Mouse (Mus musculus) C2C12 (cell line): ENCODE results near the gene Ehbp1l1. TPM values are rescaled to one million over a fixed set of nuclear protein-coding genes. Genes with fewer than 3 reads are reported as not detected.

Experiments used
- H3K27me3 ChIP-seq: one replicate; pipeline ENCODE4 v1.6.1; 2011; ENCODE audit not compliant: control insufficient read depth, insufficient read depth, insufficient read length
- H3K36me3 ChIP-seq: one replicate; pipeline ENCODE4 v1.6.1; 2011; ENCODE audit not compliant: control insufficient read depth, insufficient read depth
- H3K4me3 ChIP-seq: one replicate; pipeline ENCODE4 v1.5.1; 2011; ENCODE audit warnings: mild to moderate bottlenecking, control low read depth; ENCODE audit not compliant: poor library complexity, insufficient read depth, severe bottlenecking
- H3K79me2 ChIP-seq: one replicate; pipeline ENCODE4 v1.6.1; 2011; ENCODE audit not compliant: control insufficient read depth, insufficient read depth
- H3K79me3 ChIP-seq: one replicate; pipeline ENCODE4 v1.6.1; 2011; ENCODE audit warnings: low read depth, control low read depth
- H3ac ChIP-seq: one replicate; pipeline ENCODE3; 2011; ENCODE audit warnings: low read depth; ENCODE audit not compliant: control insufficient read depth, insufficient read length
- CEBPB ChIP-seq: IDR thresholded peaks from one replicate; pipeline ENCODE4 v1.6.1; 2011; ENCODE audit warnings: low read depth, mild to moderate bottlenecking, control low read depth, moderate library complexity
- CTCF ChIP-seq: IDR thresholded peaks from one replicate; pipeline ENCODE4 v1.5.1; 2011; ENCODE audit not compliant: control insufficient read depth, insufficient read depth, insufficient read length
- FOSL1 ChIP-seq: IDR thresholded peaks from one replicate; pipeline ENCODE4 v1.8.0; 2011; ENCODE audit warnings: mild to moderate bottlenecking, low read length; ENCODE audit not compliant: poor library complexity, insufficient read depth, severe bottlenecking
- MAX ChIP-seq: IDR thresholded peaks from one replicate; pipeline ENCODE4 v1.6.1; 2011; ENCODE audit warnings: mild to moderate bottlenecking, control low read depth
- MYOD1 ChIP-seq: IDR thresholded peaks from one replicate; pipeline ENCODE4 v1.6.1; 2011; ENCODE audit warnings: low read depth; ENCODE audit not compliant: control insufficient read depth, insufficient read length
- MYOG ChIP-seq: IDR thresholded peaks from one replicate; pipeline ENCODE4 v1.6.1; 2011; ENCODE audit not compliant: control insufficient read depth, insufficient read length; ENCODE audit errors: extremely low read depth
- USF1 ChIP-seq: IDR thresholded peaks from one replicate; pipeline ENCODE4 v1.6.1; 2011; ENCODE audit warnings: low read depth, mild to moderate bottlenecking, control low read depth, moderate library complexity
- polyA plus RNA-seq: library from polyadenylated mRNA; unstranded; fragments of >200 nt; fragmentation: generic; extraction: Trizol; gene quantifications from one replicate; pipeline ENCODE4 v1.2.1, GENCODE M21; 2012; ENCODE audit warnings: missing spikeins

Ehbp1l1 gene
- polyA plus RNA-seq, 1 experiment, result 62.1 TPM

DNA sequence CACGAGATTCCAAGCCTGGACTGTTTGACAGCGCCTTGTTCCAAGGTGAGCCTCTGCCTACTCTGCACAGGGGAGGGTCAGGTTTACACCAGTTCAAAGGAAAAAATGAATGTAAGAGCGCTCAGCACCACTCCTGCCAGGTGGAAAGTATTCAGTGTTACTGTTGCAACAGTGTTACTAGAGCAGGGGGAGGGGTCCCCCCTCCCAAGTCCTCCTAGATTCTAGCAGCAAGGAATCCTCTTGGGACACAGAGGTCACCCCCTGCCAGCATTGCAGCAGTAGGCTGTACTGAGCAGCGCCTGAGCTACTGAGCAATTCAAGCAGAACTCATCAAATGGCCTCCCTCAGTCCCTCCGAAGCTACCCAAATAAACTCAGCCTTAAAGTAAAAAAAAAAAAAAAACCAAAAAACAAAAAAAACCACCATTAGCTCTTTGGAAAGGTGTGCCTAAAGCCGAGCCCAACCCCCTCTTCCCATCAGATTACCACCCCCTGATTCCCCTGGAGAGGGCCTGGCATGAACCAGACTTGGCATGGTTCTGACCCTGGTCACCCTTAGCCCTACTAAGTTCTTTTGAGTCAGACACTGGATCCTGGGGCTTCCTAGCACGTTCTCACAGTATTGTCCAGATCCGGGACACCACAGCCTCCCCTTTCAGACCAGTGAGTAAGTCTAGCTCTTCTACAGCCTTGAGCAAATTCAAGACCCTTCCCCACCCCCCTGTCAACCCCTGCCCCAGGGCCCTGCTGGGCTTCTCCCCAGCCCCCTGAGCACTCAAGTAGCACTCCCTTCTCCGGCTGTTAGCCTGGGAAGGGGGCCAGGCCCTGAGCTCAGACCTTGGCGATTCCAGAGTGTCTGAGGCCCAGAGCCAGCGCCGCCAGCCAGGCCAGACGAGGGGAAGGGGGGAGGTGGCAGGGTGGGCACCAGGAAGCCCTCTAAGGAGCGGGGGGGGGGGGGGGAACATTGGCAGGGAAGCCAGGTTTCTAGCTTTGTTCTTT is 14.5 kb upstream of the Ehbp1l1 start, which contains the start of gene Ltbp3:
Ltbp3 (plus strand) TSS at position 585 of the 998 bp plus-strand sequence.
- H3K4me3 ChIP-seq, result peak within 1 kb of the TSS; percentile 60
- H3K27me3 ChIP-seq, result peaks cover 13% of the 10 kb centered on the region
- TF ChIP-seq MYOG (no peak), FOSL1 (no peak), MYOD1 (no peak), USF1 (no peak), CEBPB (no peak), CTCF (no peak), MAX (no peak)
- peaks cover 40% of the 10 kb centered on the region for H3K79me2 ChIP-seq
- peaks cover 25% of the 10 kb centered on the region for H3K79me3 ChIP-seq
- peaks cover 9% of the 10 kb centered on the region for H3K36me3 ChIP-seq
- H3ac ChIP-seq, result peak within 1 kb of the TSS; percentile 94

DNA sequence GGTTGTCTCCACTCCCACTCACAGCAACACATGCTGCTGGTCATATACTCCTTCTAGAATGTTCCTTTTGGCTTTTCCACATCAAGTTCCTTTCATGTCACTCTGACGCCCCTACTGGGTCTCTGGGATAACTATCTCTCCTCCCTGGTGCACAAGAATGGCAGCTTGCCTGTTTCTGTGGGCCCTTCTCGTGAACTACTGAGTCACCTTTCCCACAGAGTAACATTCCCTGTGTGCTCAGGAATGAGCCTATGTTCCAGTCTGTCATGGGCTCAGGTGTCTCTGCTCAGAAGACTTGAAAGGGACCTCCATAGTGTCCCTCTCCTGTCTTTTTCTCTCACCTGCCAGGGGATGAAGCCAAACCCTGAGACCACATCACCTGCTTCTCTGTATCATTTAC is 13.3 kb upstream of the Ehbp1l1 start:
- peaks cover 16% of the 10 kb centered on the region for H3K27me3 ChIP-seq
- H3K36me3 ChIP-seq, result no peaks in the 10 kb centered on the region
- H3K79me3 ChIP-seq, result peaks cover 15% of the 10 kb centered on the region
- H3K4me3 ChIP-seq, result no peak overlapping the region
- TF ChIP-seq MYOD1, result no peak
- no peak for TF ChIP-seq MYOG
- no peak for TF ChIP-seq CTCF
- no peak for TF ChIP-seq MAX
- TF ChIP-seq FOSL1, result no peak
- no peak overlapping the region for H3ac ChIP-seq
- peaks cover 29% of the 10 kb centered on the region for H3K79me2 ChIP-seq

DNA sequence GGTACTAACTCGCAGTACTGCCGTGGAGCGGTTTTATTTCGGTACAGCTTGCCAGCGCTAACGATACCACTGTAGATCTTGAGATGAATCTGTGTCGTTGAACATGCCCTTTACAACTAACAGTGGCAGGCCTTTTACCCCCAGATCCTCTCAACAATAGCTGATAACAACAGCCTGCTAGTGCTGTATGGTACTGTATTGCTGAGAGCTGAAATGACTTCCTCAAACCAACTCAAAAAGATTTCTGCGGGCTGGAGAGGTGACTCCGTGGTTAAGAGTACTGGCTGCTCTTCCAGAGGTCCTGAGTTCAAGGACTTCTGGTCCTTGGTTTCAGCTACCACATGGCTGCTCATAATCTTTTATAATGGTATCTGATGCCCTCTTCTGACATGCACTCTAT is 8.2 kb upstream of the Ehbp1l1 start:
- Histone ChIP-seq H3K27me3 (peaks cover 16% of the 10 kb centered on the region), H3K79me3 (peaks cover 10% of the 10 kb centered on the region), H3K79me2 (peaks cover 23% of the 10 kb centered on the region), H3K36me3 (peaks cover 10% of the 10 kb centered on the region), H3ac (no peak overlapping the region), H3K4me3 (no peak overlapping the region)
- TF ChIP-seq CEBPB (no peak), USF1 (no peak), MYOG (no peak), MAX (no peak)

DNA sequence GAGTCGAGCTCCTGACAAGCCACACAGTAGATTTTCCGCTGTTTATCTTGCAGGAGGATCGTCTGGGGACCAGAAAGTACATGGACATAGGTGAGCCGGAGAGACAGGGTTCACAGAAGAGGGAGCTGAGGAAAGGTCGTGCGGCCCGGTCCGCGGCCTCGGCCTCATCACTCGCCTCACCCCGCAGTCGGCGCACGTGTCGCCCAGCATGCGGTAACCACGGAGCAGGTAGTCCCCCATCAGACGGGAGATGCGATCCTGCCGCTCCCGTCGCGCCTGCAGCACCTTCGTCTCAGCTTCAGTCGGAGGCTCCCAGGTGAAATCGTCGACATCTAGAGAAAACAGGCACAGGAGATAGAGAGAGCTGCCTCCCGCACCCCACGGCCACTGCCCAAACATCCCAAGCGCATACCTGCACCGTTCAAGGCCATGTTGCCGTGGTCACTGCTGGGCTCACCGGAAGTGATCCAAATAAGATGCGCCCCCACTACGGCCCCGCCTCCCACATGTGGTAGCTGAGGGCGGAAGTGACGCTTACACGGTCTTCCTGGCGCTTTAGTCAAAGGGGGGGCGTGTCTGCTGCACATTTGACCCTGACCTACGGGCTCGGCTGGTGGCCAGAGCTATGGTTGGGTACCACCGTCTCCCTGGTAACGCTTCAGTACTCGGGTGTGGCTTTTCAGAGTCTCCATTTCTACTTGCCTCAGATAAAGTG is 5.3 kb upstream of the Ehbp1l1 start:
- Histone ChIP-seq H3K4me3 (peak overlapping the region; percentile 92), H3K79me2 (peaks cover 52% of the 10 kb centered on the region), H3K27me3 (peaks cover 6% of the 10 kb centered on the region), H3K79me3 (peaks cover 25% of the 10 kb centered on the region), H3K36me3 (peaks cover 10% of the 10 kb centered on the region), H3ac (peak overlapping the region; percentile 60)
- TF ChIP-seq MYOG, result no peak
- no peak for TF ChIP-seq CEBPB
- TF ChIP-seq USF1, result peak; percentile 73

DNA sequence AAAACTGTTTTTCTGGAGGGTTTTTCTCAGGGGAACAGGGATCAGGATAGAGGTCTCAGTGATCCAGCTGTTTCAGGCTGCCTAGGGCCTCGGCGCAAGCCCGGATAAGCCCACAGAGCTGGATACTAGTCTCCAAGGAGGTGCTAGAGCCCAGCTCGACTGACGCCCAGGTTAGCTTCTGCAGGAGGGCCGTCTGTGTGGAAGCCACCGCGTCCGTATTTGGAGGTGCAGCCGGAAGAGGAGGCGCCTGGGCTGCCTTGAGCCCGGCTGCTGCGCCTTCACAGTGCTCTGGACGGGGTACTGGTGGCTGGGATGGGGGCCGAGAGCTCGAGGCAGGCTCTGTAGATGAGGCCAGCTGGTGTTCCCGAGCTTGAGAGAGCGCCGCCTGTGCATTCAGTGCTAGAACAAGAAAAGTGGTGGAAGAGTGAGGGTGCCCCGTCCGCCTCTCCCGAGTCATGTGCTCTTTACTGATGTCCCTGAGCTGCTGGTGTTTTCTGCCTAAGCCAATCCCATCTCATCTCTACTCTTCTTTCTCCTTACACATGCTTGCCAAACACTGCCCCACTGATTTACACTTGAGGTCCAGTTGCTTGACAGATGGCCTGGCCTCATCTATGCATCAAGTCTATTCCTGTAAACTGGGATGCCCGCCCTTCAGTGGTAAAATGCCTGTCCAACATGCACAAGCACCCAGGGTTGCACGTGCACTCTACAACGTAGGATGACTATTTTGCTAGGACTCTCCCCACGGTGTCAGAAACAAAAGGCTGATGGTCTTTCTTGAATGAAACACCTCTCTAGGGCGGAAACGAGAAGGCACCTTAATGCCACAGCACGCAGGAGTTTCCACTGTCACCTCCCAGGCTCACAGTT is 4.4 kb upstream of the Ehbp1l1 start:
- TF ChIP-seq MYOG, result no peak
- no peak for TF ChIP-seq MYOD1
- TF ChIP-seq CTCF, result no peak
- TF ChIP-seq FOSL1, result no peak
- no peak for TF ChIP-seq CEBPB
- no peak for TF ChIP-seq MAX
- no peak for TF ChIP-seq USF1
- peaks cover 61% of the 10 kb centered on the region for H3K79me2 ChIP-seq
- peak overlapping the region; percentile 92 for H3K4me3 ChIP-seq
- H3K79me3 ChIP-seq, result peaks cover 30% of the 10 kb centered on the region
- H3K27me3 ChIP-seq, result peaks cover 2% of the 10 kb centered on the region
- H3K36me3 ChIP-seq, result peaks cover 10% of the 10 kb centered on the region
- peak overlapping the region; percentile 60 for H3ac ChIP-seq
